Mouse (Mus musculus) erythroblast, embryonic 14.5 days (primary cell): Measurements from ENCODE around the gene Tbca.

ENCODE experiments used
- GATA1 ChIP-seq: IDR thresholded peaks from 2 replicates; pipeline ENCODE4 v1.6.1; 2012; ENCODE audit warnings: low read length, inconsistent platforms, mixed read lengths
- TAL1 ChIP-seq: IDR thresholded peaks from 3 replicates; pipeline ENCODE4 v1.6.1; 2012; ENCODE audit warnings: low read length, inconsistent platforms, mixed read lengths

- no peak for TF ChIP-seq TAL1
- no peak for TF ChIP-seq GATA1
Measured at GRCm38 (mm10) chr13:94862491-94863230, 74.0 kb downstream of the Tbca start.
